Mouse (Mus musculus) cerebellum, postnatal 36 days (tissue): Measurements from ENCODE around the gene Krt222.
A peak's percentile ranks its signal among the peaks of the same experiment; 100 is the strongest.

ENCODE experiments used
- DNase-seq, 2 experiments: peaks; one replicate each; pipeline ENCODE4 v3.0.0; 2021 to 2022; ENCODE audit warnings: mixed read lengths in 2 of 2

Gene Krt222

DNA sequence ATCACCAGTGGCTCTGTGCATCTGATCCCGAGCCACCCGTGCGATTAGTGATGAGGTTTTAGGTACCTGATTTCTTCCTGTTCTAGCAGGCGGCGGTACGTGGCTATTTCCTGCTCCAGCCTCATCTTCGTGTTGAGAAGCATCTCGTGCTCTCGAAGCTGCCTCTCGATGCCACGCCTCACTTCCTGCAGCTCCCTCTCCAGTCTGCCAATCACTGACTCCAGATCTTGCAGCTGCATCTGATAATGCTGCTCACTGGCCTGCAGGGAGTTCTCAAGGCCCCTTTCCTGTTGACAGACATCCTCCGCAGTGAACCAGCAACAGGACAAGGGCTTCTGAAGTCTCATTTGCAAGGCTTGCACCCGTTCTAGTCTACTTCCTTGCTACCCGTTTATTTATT is 5.4 kb downstream of the Krt222 start:
- DNase-seq: no peak

DNA sequence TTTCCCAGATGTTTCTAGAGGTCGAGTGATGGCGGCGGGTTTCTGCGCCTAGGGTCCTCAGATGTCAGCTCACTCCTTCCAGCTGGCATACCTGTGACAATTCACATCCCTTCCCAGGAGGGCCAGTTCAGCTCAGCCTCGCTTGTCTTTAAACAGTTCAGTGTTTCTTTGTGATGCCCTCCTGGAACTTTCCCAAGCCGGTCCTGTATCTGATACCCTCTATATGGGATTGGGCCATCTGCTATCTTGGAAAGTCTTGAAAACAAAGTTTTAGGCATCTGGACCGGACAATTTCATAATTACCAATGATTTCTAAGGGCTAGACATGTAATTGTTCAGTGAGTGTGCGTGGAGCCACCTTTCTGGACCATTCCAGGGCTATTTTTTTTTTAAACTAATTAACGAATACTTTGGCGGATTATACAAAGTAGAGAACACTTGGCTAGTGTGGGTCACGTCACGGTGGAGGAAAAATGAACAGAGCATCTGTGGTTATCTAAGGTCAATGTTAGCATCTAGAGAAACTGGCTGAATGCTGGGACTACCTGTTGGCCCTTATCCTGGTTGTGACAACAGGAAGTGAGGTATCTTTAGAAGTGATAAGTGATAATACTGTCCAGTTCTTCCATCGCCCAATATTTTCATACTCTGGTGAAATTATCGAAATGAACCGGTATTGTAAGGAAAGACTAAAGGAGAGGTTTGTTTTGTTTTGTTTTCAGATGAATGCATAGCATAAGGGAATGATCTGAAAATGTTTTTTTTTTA is 12.7 kb downstream of the Krt222 start:
- no peak for DNase-seq

DNA sequence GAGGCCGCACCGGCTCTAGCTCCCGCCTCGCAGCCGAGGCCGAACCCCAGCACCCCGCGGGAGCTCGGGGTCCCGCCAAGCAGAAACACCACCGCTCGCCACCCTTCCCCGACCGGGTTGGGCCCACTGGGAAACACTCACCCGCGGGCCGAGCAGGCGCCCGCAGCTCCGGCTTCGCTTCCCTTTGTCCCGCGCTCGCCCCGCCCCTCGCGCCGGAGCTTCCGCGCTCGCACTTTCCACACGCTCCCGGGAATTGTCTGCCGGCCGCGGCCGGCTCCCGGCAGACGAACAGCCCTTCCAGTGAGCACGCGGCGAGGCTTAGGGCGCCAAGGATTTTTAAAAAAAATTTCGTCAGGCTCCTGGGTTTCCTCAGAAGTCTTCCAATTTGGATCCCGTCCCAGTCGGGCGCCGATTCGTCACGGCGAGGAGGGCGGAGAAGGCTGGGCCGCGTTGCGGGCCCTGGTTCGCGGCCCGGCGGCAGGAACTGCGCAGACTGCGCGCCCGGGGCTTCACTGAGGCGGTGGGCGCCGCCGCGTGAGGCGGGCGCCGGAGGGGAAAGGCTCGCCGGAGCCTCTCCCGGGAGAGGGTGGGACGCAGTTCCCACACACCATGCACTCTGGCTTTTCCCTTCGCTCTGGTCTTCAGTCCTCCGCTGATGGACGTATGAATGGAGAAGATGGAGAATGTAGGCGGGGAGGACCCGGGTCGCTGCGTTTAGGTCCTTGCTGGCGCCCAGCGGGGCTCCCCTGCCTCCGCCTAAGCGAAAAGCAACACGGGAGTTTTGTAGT is 13.4 kb downstream of the Krt222 start, which contains the start of gene Smarce1:
Gene Smarce1, minus strand, starts transcription at position 757 of the 788 bp plus-strand sequence.
- DNase-seq: peak; percentile 79 to 81

- no peak for DNase-seq
Observed at GRCm38 (mm10) chr11:99229641-99230260, 14.1 kb downstream of the Krt222 start.

DNA sequence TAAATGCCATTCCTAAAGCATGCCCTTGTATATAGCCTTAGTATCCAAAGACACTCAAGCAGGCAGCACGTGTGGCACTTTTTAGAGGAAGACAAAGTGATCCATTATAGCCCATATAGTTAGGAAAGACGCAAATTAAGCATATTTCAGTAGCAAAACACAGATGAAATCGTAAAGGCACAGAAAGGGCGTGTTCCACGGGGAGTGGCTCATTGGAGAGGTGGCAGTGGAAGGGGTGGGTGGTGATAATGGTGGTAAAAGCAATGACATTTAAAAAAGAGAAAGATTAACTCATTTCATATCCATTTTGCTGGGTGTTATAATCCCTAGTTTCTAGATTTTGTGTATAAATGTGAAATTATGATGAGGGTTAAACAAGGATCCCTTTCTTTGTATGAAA is 17.6 kb downstream of the Krt222 start:
- no peak for DNase-seq

GRCm38 (mm10) chr11:99223310-99223709 is 20.6 kb downstream of the Krt222 start:
- no peak for DNase-seq

GRCm38 (mm10) chr11:99221811-99222210 is 22.1 kb downstream of the Krt222 start:
- DNase-seq: no peak

DNA sequence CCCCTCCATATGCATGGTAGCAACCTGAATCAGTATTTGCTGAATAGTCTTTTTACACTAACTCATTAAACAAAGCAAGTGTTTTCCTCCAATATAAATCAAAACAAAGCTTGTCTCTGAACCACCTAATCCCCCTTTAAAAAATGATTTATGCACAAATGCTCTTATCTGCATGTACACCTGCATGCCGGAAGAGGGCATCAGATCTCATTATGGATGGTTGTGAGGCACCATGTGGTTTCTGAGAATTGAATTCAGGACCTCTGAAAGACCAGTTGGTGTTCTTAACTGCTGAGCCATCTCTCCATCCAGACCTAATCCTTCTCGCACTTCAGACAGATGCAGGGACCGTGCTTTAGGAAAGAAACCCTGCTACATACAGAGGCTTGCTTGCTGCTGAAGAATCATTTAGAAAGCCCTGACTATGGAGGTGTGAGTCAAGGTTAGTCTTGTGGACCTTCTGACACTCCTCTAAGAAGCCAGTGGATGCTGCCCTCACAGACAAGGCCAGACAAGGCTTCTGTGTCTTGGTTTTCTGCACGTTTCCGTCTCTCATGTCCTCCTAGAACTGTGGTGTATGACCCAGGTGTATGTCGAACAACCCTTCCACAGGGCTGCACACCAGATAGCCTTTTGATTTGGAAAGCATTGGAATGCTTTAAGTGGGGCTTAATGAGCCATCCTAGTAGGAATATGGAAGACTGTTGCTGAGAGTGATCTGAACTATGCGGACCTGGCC is 26.5 kb downstream of the Krt222 start:
- no peak for DNase-seq

- DNase-seq: peak in 1 of 2 experiments; percentile 13
Observed at GRCm38 (mm10) chr11:99216181-99216580, 27.7 kb downstream of the Krt222 start.

GRCm38 (mm10) chr11:99212693-99213092 is 31.2 kb downstream of the Krt222 start:
- DNase-seq: no peak

- DNase-seq: no peak
Observed at GRCm38 (mm10) chr11:99211964-99212363, 31.9 kb downstream of the Krt222 start.

- no peak for DNase-seq
Observed at GRCm38 (mm10) chr11:99208105-99208669, 35.7 kb downstream of the Krt222 start.

DNA sequence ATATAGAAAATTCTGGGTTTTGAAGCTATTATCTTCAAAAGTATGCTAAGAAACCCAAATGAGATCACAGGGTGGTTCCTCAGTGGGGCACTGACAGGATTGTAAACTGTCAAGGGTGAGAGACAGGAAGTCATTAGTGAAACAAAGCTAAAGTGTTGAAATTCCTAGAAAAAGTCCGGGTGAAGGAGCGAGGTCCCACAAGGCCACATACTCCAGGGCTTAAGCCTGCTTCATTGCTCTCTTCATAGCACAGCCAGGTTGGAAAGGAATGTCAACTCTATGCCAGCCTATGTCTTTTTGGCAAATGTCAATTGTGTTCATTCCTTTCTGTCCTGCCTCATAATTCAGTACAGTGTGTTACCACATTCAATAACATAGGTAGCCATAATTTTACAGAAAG is 36.4 kb downstream of the Krt222 start:
- DNase-seq: no peak

DNA sequence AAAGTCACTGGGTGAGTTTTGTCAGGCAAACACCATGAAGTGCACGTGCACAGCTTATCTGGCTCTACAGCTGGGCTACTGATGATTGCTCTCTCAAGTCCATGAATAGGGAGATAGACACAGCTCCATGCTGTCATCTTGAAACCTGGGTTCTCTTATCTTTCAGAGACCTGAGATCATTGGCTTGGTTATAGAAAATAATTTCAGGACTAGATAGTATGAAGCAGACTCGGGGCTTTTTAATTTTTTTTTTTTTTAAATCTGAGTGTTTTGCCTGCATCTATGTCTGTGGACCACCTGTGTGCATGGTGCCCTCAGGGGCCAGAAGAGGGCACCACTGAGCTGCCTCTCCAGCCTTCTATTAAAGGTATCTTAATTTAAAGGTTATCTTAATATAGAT is 36.9 kb downstream of the Krt222 start:
- DNase-seq: peak; percentile 32

DNA sequence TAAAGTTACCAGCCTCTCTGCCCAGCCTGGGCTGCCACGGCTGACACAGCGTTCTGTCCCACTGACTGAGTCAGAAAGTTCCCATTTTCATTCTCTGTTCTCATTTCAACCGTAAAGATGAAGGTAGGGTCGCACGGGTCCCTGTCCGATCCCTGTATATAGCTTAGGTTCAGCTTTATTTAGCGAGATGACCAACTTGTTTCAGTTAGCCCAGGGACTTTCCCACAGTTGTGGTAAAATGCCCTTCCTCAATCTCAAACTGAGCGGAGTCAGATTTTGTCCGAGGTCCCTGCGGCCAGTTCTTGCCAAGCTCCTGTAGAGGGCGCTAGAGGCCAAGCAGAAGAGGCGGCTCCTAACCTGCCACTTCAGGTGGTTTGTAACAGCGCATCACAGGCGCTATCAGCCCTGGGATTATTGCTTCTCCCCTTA is 54.7 kb downstream of the Krt222 start:
- peak; percentile 65 to 70 for DNase-seq

GRCm38 (mm10) chr11:99187348-99187747 is 56.5 kb downstream of the Krt222 start:
- no peak for DNase-seq

DNA sequence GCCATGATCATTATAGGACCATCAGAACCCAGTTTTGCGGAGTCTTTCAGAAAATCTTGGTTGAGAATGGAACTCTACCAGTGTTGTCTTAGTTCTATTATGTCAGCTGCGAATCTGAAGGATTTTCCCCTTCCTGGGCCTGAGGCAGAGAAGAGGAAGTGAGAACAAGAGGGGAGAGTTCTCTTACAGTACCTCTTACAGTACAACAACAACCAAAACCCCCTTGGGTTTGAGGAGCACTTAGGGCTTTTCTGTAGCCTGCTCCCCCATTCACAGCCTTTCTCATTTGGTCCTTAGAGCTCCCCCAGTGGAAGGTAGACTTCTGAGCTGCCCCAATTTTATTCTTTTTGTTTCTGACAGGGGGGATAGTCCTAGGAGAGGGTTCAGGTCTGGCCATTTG is 57.0 kb downstream of the Krt222 start:
- DNase-seq: no peak
